29 mouse cellular contexts compared by ENCODE assay signal in the genomic region with DNA sequence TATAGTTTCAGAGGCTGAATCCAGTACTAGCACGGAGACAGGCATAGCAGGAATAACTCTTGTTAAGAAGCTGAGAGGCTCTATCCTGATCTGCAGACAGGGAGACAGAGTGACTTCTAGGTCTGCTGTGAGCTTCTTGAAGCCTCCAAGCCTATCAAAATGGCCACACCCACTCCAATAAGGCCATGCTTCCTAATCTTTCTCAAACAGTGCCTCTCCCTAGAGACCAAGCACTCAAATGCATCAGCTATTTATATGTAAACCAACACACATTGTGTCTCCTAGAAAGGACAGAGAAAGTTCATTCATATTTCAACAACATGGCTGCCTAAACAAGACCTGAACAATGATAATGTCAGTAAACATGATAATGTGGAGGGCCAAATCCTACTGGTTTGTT.
A peak's percentile ranks its signal among the peaks of the same experiment; 100 is the strongest.
DNase-seq lines count a peak whose midpoint lies in the region; ATAC-seq and TF ChIP-seq lines count a peak whose summit lies in the region.
"Had no signal": no experiment of that assay in that cellular context is flagged by ENCODE, and none has a peak within 500 bp of the region (broad histone marks: within the 10 kb centered on the region; RNA-seq: fewer than 3 reads in every experiment).

No protein-coding gene starts in this region.

- H3K4me1 ChIP-seq in hindbrain, embryonic 11.5 days (replicated peaks; ENCODE audit: control insufficient read depth, insufficient read depth, low read length), result no peaks in the 10 kb centered on the region
- H3K4me1 ChIP-seq in hindbrain, embryonic 13.5 days (replicated peaks), result no peaks in the 10 kb centered on the region
- no peaks in the 10 kb centered on the region for H3K4me1 ChIP-seq in midbrain, embryonic 11.5 days (ENCODE audit: control insufficient read depth, insufficient read depth, low read length)
- no peaks in the 10 kb centered on the region for H3K4me1 ChIP-seq in midbrain, embryonic 15.5 days
- H3K4me1 ChIP-seq in thymus, adult 2 months (replicated peaks; ENCODE audit: control insufficient read depth, insufficient read depth, low read length), result no peaks in the 10 kb centered on the region
- H3K4me1 ChIP-seq: embryonic facial prominence, embryonic 10.5 days; embryonic facial prominence, embryonic 13.5 days; forebrain, embryonic 12.5 days; forebrain, embryonic 15.5 days; heart, embryonic 12.5 days; heart, embryonic 15.5 days had no signal

- peak; percentile 60; the same call in 1 of the 2 replicates for ATAC-seq in hindbrain, embryonic 11.5 days (ENCODE audit: low FRiP score)
- ATAC-seq in hindbrain, embryonic 13.5 days (ENCODE audit: low FRiP score), result no peak
- peak; percentile 52; the same call in 1 of the 2 replicates for ATAC-seq in midbrain, embryonic 11.5 days (ENCODE audit: low FRiP score)
- no peak for ATAC-seq in midbrain, embryonic 15.5 days (replicated peaks)
- ATAC-seq: forebrain, embryonic 15.5 days; hindbrain, postnatal 0 days; inflammation-experienced regulatory T-cells, adult 6 months had no signal

- TF ChIP-seq CTCF in thymus, adult 2 months (IDR thresholded peaks at IDR 0.05; ENCODE audit: borderline replicate concordance, control insufficient read depth, extremely low read depth, insufficient read depth, low read length, poor library complexity), result no peak

- 68% methylated on average over 1 of the region's 1 CpGs for WGBS in hindbrain, embryonic 11.5 days
- 57% methylated on average over 1 of the region's 1 CpGs for WGBS in hindbrain, embryonic 13.5 days
- 61% methylated on average over 1 of the region's 1 CpGs for WGBS in midbrain, embryonic 11.5 days
- 47% methylated on average over 1 of the region's 1 CpGs for WGBS in midbrain, embryonic 15.5 days
- WGBS in thymus, adult 2 months, result 42% methylated on average over 1 of the region's 1 CpGs

- no peak overlapping the region for H3K27ac ChIP-seq in hindbrain, embryonic 11.5 days (ENCODE audit: low read depth, low read length)
- H3K27ac ChIP-seq in hindbrain, embryonic 13.5 days, result no peak overlapping the region
- no peak overlapping the region for H3K27ac ChIP-seq in midbrain, embryonic 11.5 days (ENCODE audit: low read depth, low read length)
- H3K27ac ChIP-seq in midbrain, embryonic 15.5 days, result no peak overlapping the region
- no peak overlapping the region for H3K27ac ChIP-seq in thymus, adult 2 months (ENCODE audit: control insufficient read depth, insufficient read depth, low read length)
- H3K27ac ChIP-seq: embryonic facial prominence, embryonic 10.5 days; embryonic facial prominence, embryonic 13.5 days; forebrain, embryonic 12.5 days; forebrain, embryonic 15.5 days; heart, embryonic 15.5 days; hindbrain, embryonic 14.5 days; hindbrain, postnatal 0 days had no signal

- no peak for TF ChIP-seq POLR2A in thymus, adult 2 months (IDR thresholded peaks at IDR 0.05; ENCODE audit: control insufficient read depth, extremely low read depth, insufficient read depth, low read length, poor library complexity)

- no peak overlapping the region for H3K9ac ChIP-seq in hindbrain, embryonic 11.5 days (ENCODE audit: low read depth, low read length)
- H3K9ac ChIP-seq in hindbrain, embryonic 13.5 days, result no peak overlapping the region
- H3K9ac ChIP-seq in midbrain, embryonic 11.5 days (ENCODE audit: low read length), result no peak overlapping the region
- H3K9ac ChIP-seq in midbrain, embryonic 15.5 days, result no peak overlapping the region
- H3K9ac ChIP-seq: embryonic facial prominence, embryonic 13.5 days; forebrain, embryonic 12.5 days; forebrain, embryonic 15.5 days; heart, embryonic 12.5 days; heart, embryonic 15.5 days; hindbrain, embryonic 14.5 days had no signal

- H3K4me2 ChIP-seq in hindbrain, embryonic 11.5 days (replicated peaks; ENCODE audit: low read depth, low read length), result no peak overlapping the region
- H3K4me2 ChIP-seq in hindbrain, embryonic 13.5 days, result no peak overlapping the region
- H3K4me2 ChIP-seq in midbrain, embryonic 11.5 days, result no peak overlapping the region
- no peak overlapping the region for H3K4me2 ChIP-seq in midbrain, embryonic 15.5 days
- H3K4me2 ChIP-seq: embryonic facial prominence, embryonic 13.5 days; forebrain, embryonic 12.5 days; forebrain, embryonic 15.5 days; heart, embryonic 12.5 days; heart, embryonic 15.5 days; hindbrain, embryonic 14.5 days had no signal

- H3K9me3 ChIP-seq in hindbrain, embryonic 11.5 days (ENCODE audit: control insufficient read depth, low read length), result no peaks in the 10 kb centered on the region
- H3K9me3 ChIP-seq in hindbrain, embryonic 13.5 days, result no peaks in the 10 kb centered on the region
- no peaks in the 10 kb centered on the region for H3K9me3 ChIP-seq in midbrain, embryonic 11.5 days (ENCODE audit: control insufficient read depth, low read length)
- H3K9me3 ChIP-seq in midbrain, embryonic 15.5 days, result no peaks in the 10 kb centered on the region
- H3K9me3 ChIP-seq: forebrain, embryonic 12.5 days; forebrain, embryonic 15.5 days; heart, embryonic 15.5 days had no signal

- no peak overlapping the region for H3K4me3 ChIP-seq in hindbrain, embryonic 11.5 days (ENCODE audit: low read depth, low read length)
- H3K4me3 ChIP-seq in hindbrain, embryonic 13.5 days, result no peak overlapping the region
- H3K4me3 ChIP-seq in midbrain, embryonic 11.5 days (ENCODE audit: low read depth, low read length), result no peak overlapping the region
- no peak overlapping the region for H3K4me3 ChIP-seq in midbrain, embryonic 15.5 days
- no peak overlapping the region for H3K4me3 ChIP-seq in thymus, adult 2 months (ENCODE audit: control insufficient read depth, insufficient read depth, low read length)
- H3K4me3 ChIP-seq: embryonic facial prominence, embryonic 10.5 days; embryonic facial prominence, embryonic 13.5 days; erythroblast, embryonic 14.5 days; forebrain, embryonic 12.5 days; forebrain, embryonic 15.5 days; heart, embryonic 12.5 days; heart, embryonic 15.5 days had no signal

- no peak for DNase-seq in hindbrain, embryonic 11.5 days (ENCODE audit: low spot score)
- peak; percentile 37 for DNase-seq in midbrain, embryonic 11.5 days (ENCODE audit: low spot score, missing footprints)
- peak; percentile 58 for DNase-seq in ES-CJ7 (ENCODE audit: low read depth, low spot score)
- DNase-seq in thymus, adult 2 months, result no peak
- no peak for DNase-seq in cerebellum, postnatal 14 days
- DNase-seq: adrenal gland, adult 2 months; adrenal gland, postnatal 14 days; B cell, adult 2 months; cerebellum, adult 11 months; cerebellum, adult 2 months; cerebellum, adult 9-11 months; cerebellum, postnatal 36 days; embryo, embryonic 11 days; gastrocnemius, postnatal 25 days; heart, adult 18-20 months; heart, postnatal 14 days had no signal

- no peaks in the 10 kb centered on the region for H3K27me3 ChIP-seq in hindbrain, embryonic 11.5 days (ENCODE audit: control insufficient read depth, insufficient read depth, low read length)
- no peaks in the 10 kb centered on the region for H3K27me3 ChIP-seq in hindbrain, embryonic 13.5 days
- no peaks in the 10 kb centered on the region for H3K27me3 ChIP-seq in midbrain, embryonic 11.5 days (ENCODE audit: control insufficient read depth, insufficient read depth, low read length)
- no peaks in the 10 kb centered on the region for H3K27me3 ChIP-seq in midbrain, embryonic 15.5 days (replicated peaks)
- H3K27me3 ChIP-seq in thymus, adult 2 months (ENCODE audit: control insufficient read depth, insufficient read depth, low read length), result no peaks in the 10 kb centered on the region
- H3K27me3 ChIP-seq: CH12.LX; embryonic facial prominence, embryonic 13.5 days; forebrain, embryonic 12.5 days; forebrain, embryonic 15.5 days; heart, embryonic 12.5 days; heart, embryonic 15.5 days had no signal

- H3K36me3 ChIP-seq in hindbrain, embryonic 11.5 days (ENCODE audit: control insufficient read depth, insufficient read depth, low read length), result no peaks in the 10 kb centered on the region
- H3K36me3 ChIP-seq in hindbrain, embryonic 13.5 days, result no peaks in the 10 kb centered on the region
- H3K36me3 ChIP-seq in midbrain, embryonic 11.5 days (ENCODE audit: control insufficient read depth, insufficient read depth, low read length), result no peaks in the 10 kb centered on the region
- no peaks in the 10 kb centered on the region for H3K36me3 ChIP-seq in midbrain, embryonic 15.5 days (replicated peaks)
- no peaks in the 10 kb centered on the region for H3K36me3 ChIP-seq in thymus, adult 2 months (ENCODE audit: control insufficient read depth, insufficient read depth, low read length)
- H3K36me3 ChIP-seq: embryonic facial prominence, embryonic 10.5 days; embryonic facial prominence, embryonic 13.5 days; forebrain, embryonic 12.5 days; forebrain, embryonic 15.5 days; heart, embryonic 12.5 days; heart, embryonic 15.5 days had no signal

Comparison
In these comparisons a context has a peak if more than half of its experiments do, and no peak if none do; other contexts are left out.
1. ATAC-seq: peak in hindbrain, embryonic 11.5 days (single experiment) and midbrain, embryonic 11.5 days (single experiment); none in hindbrain, embryonic 13.5 days (single experiment) and midbrain, embryonic 15.5 days (single experiment).
2. DNase-seq: peak in midbrain, embryonic 11.5 days (single experiment) and ES-CJ7 (single experiment); none in hindbrain, embryonic 11.5 days (single experiment), thymus, adult 2 months (single experiment) and cerebellum, postnatal 14 days (0 of 2).